In the genomic region with DNA sequence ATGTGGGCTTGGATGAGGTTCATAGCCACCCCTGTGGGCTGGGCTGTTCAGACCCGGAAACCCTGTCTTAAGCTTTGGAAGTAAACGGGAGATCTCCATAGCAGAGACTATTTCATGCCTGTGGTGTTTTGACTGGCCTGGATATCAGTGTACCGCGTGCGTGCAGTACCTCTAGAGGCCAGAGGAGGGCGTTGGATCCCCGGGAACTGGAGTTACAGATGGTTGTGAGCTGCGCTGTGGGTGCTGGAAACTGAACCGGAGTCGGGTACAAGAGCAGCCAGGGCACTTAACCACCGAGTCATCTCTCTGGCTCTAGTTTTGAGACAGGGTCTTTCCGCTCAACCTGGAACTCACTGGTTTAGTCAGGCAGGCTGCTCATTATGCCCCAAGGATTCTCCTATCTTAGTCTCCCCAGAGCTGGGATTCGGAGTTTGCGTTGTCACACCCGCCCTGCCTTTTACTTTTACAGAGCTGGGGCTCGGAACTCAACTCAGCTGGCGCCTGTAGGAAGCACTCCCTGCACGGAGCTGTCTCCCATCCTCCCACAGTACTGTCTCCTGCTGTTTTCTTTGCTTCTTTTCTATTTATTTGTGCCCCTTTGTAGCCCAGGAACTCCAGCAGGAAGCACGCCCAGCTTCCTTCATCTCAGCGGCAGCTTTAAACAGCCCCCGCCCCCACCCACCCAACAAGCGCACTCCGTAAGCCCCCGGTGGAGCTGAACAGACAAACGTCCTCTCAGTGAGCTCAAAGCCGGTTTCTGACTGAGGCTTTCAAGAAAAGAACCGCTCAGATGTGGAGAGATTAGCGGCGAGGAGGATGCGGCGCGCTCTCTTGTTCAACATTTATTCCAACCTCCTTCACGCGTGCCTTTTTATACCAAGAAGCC, we compare ENCODE assay signal across 9 mouse cellular contexts. TPM values are rescaled to one million over a fixed set of nuclear protein-coding genes. Genes with fewer than 3 reads are reported as not detected.
DNase-seq lines count a peak whose midpoint lies in the region; ATAC-seq lines count a peak whose summit lies in the region.
"Had no signal": no experiment of that assay in that cellular context is flagged by ENCODE, and none has a peak within 500 bp of the region (broad histone marks: within the 10 kb centered on the region; RNA-seq: fewer than 3 reads in every experiment).

No protein-coding gene starts in this region.

- H3K4me2 ChIP-seq in kidney, embryonic 15.5 days, result peak overlapping the region; percentile 54
- peak overlapping the region; percentile 40 for H3K4me2 ChIP-seq in intestine, embryonic 16.5 days (ENCODE audit: low read depth, low read length)
- peak overlapping the region; percentile 62 for H3K4me2 ChIP-seq in neural tube, embryonic 12.5 days (replicated peaks)

- no peak for ATAC-seq in kidney, embryonic 15.5 days (replicated peaks; ENCODE audit: low FRiP score)
- no peak for ATAC-seq in intestine, embryonic 16.5 days
- no peak; the same call in 1 of the 2 replicates for ATAC-seq in neural tube, embryonic 12.5 days (ENCODE audit: low FRiP score, low read depth)

- H3K27ac ChIP-seq in kidney, embryonic 15.5 days, result no peak overlapping the region
- no peak overlapping the region for H3K27ac ChIP-seq in intestine, embryonic 16.5 days (ENCODE audit: low read length)
- H3K27ac ChIP-seq in neural tube, embryonic 12.5 days, result no peak overlapping the region

- peak overlapping the region; percentile 26 for H3K4me3 ChIP-seq in kidney, embryonic 15.5 days (replicated peaks)
- H3K4me3 ChIP-seq in intestine, embryonic 16.5 days (ENCODE audit: low read length), result peak overlapping the region; percentile 10
- peak overlapping the region; percentile 25 for H3K4me3 ChIP-seq in neural tube, embryonic 12.5 days

- whole genome bisulfite sequencing in kidney, embryonic 15.5 days, result 16% methylated on average over 34 of the region's 34 CpGs
- 15% methylated on average over 34 of the region's 34 CpGs for WGBS in intestine, embryonic 16.5 days
- 16% methylated on average over 34 of the region's 34 CpGs for WGBS in neural tube, embryonic 12.5 days

- no peaks in the 10 kb centered on the region for H3K9me3 ChIP-seq in kidney, embryonic 15.5 days (replicated peaks)
- H3K9me3 ChIP-seq in intestine, embryonic 16.5 days (ENCODE audit: control insufficient read depth, low read length), result no peaks in the 10 kb centered on the region
- H3K9me3 ChIP-seq in neural tube, embryonic 12.5 days, result no peaks in the 10 kb centered on the region

- no peak for DNase-seq in kidney, postnatal 36 days
- peak; percentile 68 for DNase-seq in embryo, embryonic 11 days
- DNase-seq in gastrocnemius, postnatal 10 days, result no peak
- no peak for DNase-seq in MN1 (ENCODE audit: low spot score)
- no peak for DNase-seq in spleen, postnatal 36 days (ENCODE audit: low spot score in 2 of 2)

- no peaks in the 10 kb centered on the region for H3K36me3 ChIP-seq in kidney, embryonic 15.5 days
- no peaks in the 10 kb centered on the region for H3K36me3 ChIP-seq in intestine, embryonic 16.5 days (ENCODE audit: control insufficient read depth, insufficient read depth, low read length)
- no peaks in the 10 kb centered on the region for H3K36me3 ChIP-seq in neural tube, embryonic 12.5 days
- H3K36me3 ChIP-seq: G1E had no signal

- H3K9ac ChIP-seq in kidney, embryonic 15.5 days, result 0 out of 2 replicates have a peak overlapping the region, but pooled peaks have one; percentile 10
- no peak overlapping the region for H3K9ac ChIP-seq in intestine, embryonic 16.5 days (ENCODE audit: low read depth, low read length)
- H3K9ac ChIP-seq in neural tube, embryonic 12.5 days, result 0 out of 2 replicates have a peak overlapping the region, but pooled peaks have one; percentile 35

- H3K4me1 ChIP-seq in kidney, embryonic 15.5 days, result peaks cover 15% of the 10 kb centered on the region
- no peaks in the 10 kb centered on the region for H3K4me1 ChIP-seq in intestine, embryonic 16.5 days (ENCODE audit: control insufficient read depth, insufficient read depth, low read length)
- H3K4me1 ChIP-seq in neural tube, embryonic 12.5 days, result peaks cover 14% of the 10 kb centered on the region

- peaks cover 45% of the 10 kb centered on the region for H3K27me3 ChIP-seq in kidney, embryonic 15.5 days
- H3K27me3 ChIP-seq in intestine, embryonic 16.5 days (replicated peaks; ENCODE audit: control insufficient read depth, insufficient read depth, low read length), result peaks cover 20% of the 10 kb centered on the region
- no peaks in the 10 kb centered on the region; the same call in none of the 2 replicates for H3K27me3 ChIP-seq in neural tube, embryonic 12.5 days (replicated peaks)

RNA-seq across cellular contexts. Expression of a gene that starts 42.3 kb away (rescaled TPM):
- 5.8 and 6.5 TPM in 2 replicates for polyA plus RNA-seq in kidney, embryonic 15.5 days (2015; fragmentation: Nextera tagmentation; extraction: Ambion mirVana)
- polyA plus RNA-seq in intestine, embryonic 16.5 days (2015; fragmentation: Nextera tagmentation; extraction: Ambion mirVana), result 0.22 and 0.27 TPM in 2 replicates
- polyA plus RNA-seq in neural tube, embryonic 12.5 days (2016; fragmentation: Nextera tagmentation; extraction: Ambion mirVana), result 0.04 TPM in 1 of 2 replicates, not detected in the other
- under 1 TPM; 0.28 to 0.34 TPM for total RNA-seq in gastrocnemius, postnatal 10 days (2021)
- polyA plus RNA-seq: G1E had no signal
